Mouse (Mus musculus) adrenal gland, postnatal 10 days (tissue): ENCODE data around the gene Tmem97. TPM values are rescaled to one million over a fixed set of nuclear protein-coding genes. Genes with fewer than 3 reads are reported as not detected.
A peak's percentile ranks its signal among the peaks of the same experiment; 100 is the strongest.
"Not testable (repeated sequence)": the region's sequence is repeated elsewhere in the genome, so short reads cannot be mapped to it uniquely, and the experiment has no call there.

ENCODE experiments used
- DNase-seq: peaks from one replicate; pipeline ENCODE4 v3.0.0; 2021; ENCODE audit warnings: mixed read lengths
- long read RNA-seq, 2 experiments: library from polyadenylated mRNA; stranded (forward); transcript quantifications; one replicate each; pipeline ENCODE4 v2.0.0; 2021
- total RNA-seq, 2 experiments: library from RNA; stranded (reverse); gene quantifications; 2 replicates each; pipeline ENCODE4 v1.2.3; 2021

Gene Tmem97
- 10 to 100 TPM; 39.1 to 40.9 TPM for total RNA-seq
- long read RNA-seq, experiment 1, transcript Tmem97-201 (3 exons, 1,375 nt): major isoform, 81 of 85 reads
- long read RNA-seq, experiment 1, partial matches to known transcripts: 4 of 85 reads
- long read RNA-seq, experiment 1, other reads (novel, unspliced or antisense): 0 of 85 reads
- long read RNA-seq, experiment 2, transcript Tmem97-201 (3 exons, 1,375 nt): major isoform, 36 of 41 reads
- long read RNA-seq, experiment 2, partial matches to known transcripts: 0 of 41 reads
- long read RNA-seq, experiment 2, other reads (novel, unspliced or antisense): 5 of 41 reads

- peak; percentile 96 for DNase-seq
These were observed at the start of gene Tmem97 for GRCm38 (mm10) chr11:78550168-78551058. Gene Tmem97, minus strand, starts transcription at chr11:78550777.

GRCm38 (mm10) chr11:78600051-78600450 lies 49.5 kb upstream of the Tmem97 start:
- no peak for DNase-seq

GRCm38 (mm10) chr11:78598763-78599415 lies 48.3 kb upstream of the Tmem97 start:
- DNase-seq: no peak

- no peak for DNase-seq
These were observed 46.2 kb upstream of the Tmem97 start for GRCm38 (mm10) chr11:78596750-78597149.

- no peak for DNase-seq
These were observed 45.2 kb upstream of the Tmem97 start for GRCm38 (mm10) chr11:78595773-78596172.

GRCm38 (mm10) chr11:78594271-78594964 lies 43.8 kb upstream of the Tmem97 start:
- DNase-seq: no peak

GRCm38 (mm10) chr11:78587677-78588076 lies 37.1 kb upstream of the Tmem97 start:
- not testable (repeated sequence) for DNase-seq

GRCm38 (mm10) chr11:78586099-78586498 lies 35.5 kb upstream of the Tmem97 start:
- DNase-seq: no peak

GRCm38 (mm10) chr11:78582848-78583247 lies 32.3 kb upstream of the Tmem97 start:
- no peak for DNase-seq

- no peak for DNase-seq
These were observed 24.4 kb upstream of the Tmem97 start for GRCm38 (mm10) chr11:78574975-78575374.

- no peak for DNase-seq
These were observed 24.0 kb upstream of the Tmem97 start for GRCm38 (mm10) chr11:78574536-78574935.

GRCm38 (mm10) chr11:78574031-78574430 lies 23.5 kb upstream of the Tmem97 start:
- DNase-seq: not testable (repeated sequence)

GRCm38 (mm10) chr11:78571854-78572253 lies 21.3 kb upstream of the Tmem97 start:
- DNase-seq: no peak

- no peak for DNase-seq
These were observed 20.9 kb upstream of the Tmem97 start for GRCm38 (mm10) chr11:78571441-78571840.

GRCm38 (mm10) chr11:78569806-78570205 lies 19.2 kb upstream of the Tmem97 start:
- DNase-seq: no peak

- no peak for DNase-seq
These were observed 18.2 kb upstream of the Tmem97 start for GRCm38 (mm10) chr11:78568827-78569226.

GRCm38 (mm10) chr11:78567614-78568013 lies 17.0 kb upstream of the Tmem97 start:
- DNase-seq: no peak

GRCm38 (mm10) chr11:78566775-78567174 lies 16.2 kb upstream of the Tmem97 start:
- no peak for DNase-seq

- peak; percentile 83 for DNase-seq
These were observed 9.9 kb upstream of the Tmem97 start for GRCm38 (mm10) chr11:78560447-78560846.

GRCm38 (mm10) chr11:78557241-78557640 lies 6.7 kb upstream of the Tmem97 start:
- no peak for DNase-seq

GRCm38 (mm10) chr11:78556070-78556469 lies 5.5 kb upstream of the Tmem97 start:
- DNase-seq: no peak

GRCm38 (mm10) chr11:78555623-78556022 lies 5.0 kb upstream of the Tmem97 start:
- DNase-seq: peak; percentile 54
